Mouse (Mus musculus) kidney, adult 18-20 months (tissue): ENCODE data around the gene Dab2ip.

Source experiments
- DNase-seq: peaks from one replicate; pipeline ENCODE4 v3.0.0; 2021

Gene Dab2ip

DNA sequence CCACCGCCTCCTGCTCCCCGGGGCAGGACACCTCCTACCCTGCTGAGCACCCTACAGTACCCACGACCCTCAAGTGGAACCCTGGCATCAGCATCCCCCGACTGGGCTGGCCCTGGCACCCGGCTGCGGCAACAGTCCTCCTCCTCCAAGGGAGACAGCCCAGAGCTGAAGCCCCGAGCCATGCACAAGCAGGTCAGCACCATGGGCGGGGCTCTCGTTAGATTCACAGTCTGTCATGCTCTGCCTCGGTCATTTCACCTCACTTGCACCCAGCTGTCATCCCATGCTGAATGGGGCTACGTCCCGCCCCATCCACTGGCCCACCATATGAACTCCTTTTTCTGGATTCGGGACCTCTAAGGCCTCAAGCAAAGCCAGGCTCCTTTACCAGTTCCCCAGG lies 162.5 kb downstream of the Dab2ip start:
- no peak for DNase-seq

DNA sequence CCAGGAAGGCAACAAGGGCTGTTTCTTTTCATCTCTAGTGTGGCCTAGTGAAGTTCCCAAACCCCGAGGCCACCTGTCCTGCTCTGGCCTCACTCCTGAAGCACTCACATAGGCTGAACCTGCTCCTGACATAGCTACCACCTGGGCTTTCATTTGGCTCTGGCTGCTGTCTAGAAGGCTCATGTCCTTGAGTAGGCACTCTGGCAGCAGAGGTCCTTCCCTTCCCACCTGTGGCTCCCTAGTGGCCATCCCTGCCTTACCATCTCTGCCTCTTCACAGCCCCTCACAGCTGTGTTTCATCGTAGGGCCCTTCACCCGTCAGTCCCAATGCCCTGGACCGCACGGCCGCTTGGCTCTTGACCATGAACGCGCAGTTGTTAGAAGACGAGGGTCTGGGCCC lies 162.9 kb downstream of the Dab2ip start:
- DNase-seq, result no peak

DNA sequence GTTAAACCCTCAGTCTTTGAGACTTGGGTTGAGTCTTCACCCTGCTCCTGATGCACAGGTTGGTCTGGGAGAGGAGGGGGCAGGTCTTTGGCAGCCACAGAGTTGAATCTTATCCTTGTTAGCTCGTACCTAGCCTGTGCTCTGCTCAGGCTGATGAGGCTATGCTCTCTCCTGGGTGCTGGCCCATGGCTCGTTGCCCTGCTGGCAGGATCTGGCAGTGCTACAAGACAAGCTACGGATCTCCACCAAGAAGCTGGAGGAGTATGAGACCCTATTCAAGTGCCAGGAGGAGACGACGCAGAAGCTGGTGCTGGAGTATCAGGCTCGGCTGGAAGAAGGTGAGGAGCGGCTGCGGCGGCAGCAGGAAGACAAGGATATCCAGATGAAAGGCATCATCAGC lies 164.8 kb downstream of the Dab2ip start:
- DNase-seq, result no peak

DNA sequence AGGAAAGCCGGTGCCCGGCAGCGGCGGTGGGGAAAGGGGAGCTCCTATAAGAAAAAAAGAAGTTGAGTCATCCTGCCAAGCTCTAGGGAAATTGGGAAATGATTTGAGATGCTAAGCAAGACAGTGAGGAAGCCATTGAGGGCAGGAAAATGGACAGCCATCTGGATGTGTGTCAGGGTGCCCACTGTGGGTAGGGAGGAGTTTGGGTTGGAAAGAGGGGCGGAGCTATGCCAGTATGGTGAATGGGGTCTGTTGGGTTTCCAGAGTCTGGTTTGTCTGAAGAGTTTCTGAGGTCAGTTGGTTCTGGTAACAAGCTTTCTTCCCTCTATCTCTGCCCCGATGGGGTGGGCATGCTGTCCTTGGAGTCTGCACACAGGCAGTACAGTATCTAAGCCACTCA lies 165.2 kb downstream of the Dab2ip start:
- no peak for DNase-seq

DNA sequence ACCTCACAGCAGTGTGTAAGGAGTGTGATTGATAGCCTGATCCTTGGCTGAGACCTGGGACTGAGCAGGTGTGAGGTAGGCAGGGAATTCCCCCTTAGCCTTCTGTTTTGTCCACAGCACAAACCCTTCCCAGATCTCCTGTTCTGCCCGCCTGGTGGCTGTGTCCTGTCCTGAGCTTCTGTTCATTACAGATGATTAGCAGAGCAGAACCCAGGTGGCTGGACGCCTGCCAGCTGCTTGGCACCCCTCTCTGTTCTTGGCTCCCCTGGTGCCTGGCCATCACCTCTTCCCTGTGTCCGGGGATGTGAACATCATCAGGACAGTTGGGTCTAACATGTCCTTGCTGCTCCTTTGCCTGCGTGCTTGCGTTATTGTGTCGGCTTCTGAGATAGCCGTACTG lies 165.6 kb downstream of the Dab2ip start:
- DNase-seq, result peak; percentile 54

DNA sequence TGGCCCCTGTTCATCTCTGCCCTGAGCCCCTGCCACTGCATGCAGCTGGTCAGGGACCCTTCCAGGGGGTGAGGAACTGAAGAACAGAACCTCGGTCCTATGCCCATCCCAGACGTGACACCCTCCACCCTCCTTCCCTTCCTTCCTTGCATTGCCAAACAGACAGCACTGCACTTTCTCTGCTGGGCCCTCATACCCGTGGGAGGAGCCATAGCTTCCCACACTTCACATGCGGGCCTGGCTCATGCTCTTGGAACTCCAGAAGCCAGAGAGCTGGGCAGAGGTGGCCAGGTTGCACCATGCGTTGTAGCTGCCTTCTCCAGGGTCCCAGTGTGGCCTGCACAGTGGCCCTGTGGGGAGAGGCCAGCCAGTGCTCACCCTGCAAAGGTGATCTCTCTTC lies 170.6 kb downstream of the Dab2ip start:
- no peak for DNase-seq

DNA sequence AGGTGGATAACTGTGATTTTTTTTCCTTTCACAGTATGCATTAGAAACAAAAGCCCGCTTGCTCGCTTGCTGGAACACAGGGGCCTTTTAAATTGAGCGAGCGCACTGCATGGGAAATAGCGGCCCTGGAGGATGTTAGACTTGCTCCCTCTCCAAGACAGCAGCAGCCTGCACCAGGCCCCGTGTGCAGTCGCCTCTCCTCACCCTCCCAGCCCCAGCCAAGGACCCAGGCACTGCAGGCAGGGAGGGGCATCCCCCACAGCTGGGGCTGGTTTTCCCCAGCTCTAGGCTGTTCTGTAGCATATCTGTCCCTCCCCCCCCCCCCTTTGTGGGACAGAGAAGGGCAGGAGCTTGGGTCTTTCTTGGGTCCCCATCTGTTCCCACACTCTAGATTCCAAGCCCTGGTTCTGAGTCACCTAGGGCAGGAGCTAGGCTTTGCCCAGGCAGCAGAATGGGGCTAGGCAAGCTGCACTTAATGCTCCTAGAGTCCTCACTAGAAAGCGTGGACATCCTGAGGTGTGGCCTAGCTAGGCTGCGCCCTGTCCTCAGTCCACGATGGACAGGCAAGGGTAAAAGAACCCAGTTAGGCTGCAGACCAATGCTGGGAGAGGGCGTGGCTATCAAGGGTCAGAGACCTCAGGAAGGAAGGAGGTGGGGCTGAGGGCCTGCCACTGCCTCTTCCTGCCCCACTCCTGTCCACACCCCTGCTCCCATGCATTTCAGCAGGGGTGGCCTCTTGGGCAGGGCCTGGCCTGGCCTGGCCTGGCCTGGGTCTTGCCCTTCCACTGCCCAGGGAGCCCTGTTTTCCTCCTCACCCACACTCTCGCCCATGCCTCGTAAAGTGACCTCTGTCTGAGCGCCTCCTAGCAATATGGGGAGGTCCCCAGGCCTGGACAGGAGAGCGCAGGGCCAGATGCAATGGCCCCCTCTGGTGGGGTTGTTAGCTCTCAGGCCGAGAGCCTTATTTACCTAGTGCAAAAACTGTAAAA lies 171.3 kb downstream of the Dab2ip start:
- peak; percentile 66 for DNase-seq

DNA sequence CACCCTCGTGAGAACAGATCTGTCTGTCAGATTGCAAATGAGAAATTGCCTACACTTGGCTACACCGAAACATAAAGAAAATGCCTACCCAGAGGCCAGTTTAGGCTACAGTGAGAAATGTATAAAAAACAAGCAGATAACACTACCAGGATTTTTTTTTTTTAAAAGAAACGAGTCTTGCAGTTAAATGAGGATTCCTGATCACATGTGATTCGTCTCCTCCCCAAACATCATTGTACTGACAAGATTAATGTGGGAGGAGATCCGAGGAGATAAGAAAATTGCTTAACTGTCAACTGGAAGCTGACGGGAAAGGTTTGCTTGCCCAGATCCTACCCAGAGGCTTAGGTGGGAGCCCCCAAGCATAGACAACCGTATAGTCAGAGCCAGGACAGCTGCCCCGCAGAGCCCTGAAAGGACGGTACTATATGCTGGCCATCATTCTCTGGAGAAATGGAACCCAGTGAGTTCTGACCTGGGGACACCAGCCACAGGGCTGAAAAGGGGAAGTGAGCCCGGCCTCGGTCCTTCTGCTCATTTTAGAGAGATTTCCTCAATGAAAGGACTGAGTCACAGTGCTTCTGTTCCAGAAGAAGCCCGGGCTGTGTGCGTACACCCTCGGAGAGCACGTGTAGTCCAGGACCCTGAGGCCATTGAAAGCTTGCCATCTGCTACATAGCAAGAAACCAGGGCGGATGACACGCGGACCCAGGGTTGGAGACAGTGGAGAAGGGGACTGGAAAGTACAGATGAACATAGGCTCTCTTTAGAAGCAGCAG lies 173.8 kb downstream of the Dab2ip start:
- DNase-seq, result no peak

DNA sequence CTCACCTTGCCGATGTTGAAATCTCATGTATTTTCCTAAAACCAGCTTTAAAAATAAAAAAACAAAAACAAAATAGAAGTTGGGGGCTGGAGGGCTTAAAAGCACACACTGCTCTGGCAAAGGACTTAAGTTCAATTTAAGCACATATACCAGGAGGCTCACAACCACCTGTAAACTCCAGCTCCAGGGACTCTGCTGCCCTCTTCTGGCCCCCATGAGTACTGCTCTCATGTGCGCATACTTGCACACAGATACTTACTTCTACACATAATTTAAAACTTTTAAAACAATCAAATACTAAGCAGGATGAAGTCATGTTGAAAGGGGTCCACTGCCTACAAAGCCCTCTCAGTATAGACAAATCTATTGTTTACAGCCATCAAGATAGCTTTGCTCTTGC lies 176.9 kb downstream of the Dab2ip start:
- DNase-seq, result no peak

DNA sequence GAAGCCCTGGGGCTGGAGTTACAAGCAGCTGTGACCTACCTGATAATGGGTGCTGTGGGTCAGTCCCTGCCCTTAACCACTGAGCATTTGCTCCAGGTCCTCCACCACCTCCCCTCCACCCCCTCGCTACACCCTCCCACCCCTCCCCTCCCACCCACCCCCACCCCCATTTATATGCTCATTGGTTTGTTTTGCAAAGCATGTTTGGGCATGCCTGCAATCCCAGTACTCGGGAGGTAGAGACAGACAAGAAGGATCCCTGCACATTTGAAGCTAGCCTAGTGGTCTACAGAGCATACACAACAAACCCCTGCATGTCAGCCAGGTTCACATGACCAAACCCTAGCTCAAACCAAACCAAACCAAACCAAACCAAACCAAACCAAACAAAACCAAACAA lies 178.0 kb downstream of the Dab2ip start:
- no peak for DNase-seq

DNA sequence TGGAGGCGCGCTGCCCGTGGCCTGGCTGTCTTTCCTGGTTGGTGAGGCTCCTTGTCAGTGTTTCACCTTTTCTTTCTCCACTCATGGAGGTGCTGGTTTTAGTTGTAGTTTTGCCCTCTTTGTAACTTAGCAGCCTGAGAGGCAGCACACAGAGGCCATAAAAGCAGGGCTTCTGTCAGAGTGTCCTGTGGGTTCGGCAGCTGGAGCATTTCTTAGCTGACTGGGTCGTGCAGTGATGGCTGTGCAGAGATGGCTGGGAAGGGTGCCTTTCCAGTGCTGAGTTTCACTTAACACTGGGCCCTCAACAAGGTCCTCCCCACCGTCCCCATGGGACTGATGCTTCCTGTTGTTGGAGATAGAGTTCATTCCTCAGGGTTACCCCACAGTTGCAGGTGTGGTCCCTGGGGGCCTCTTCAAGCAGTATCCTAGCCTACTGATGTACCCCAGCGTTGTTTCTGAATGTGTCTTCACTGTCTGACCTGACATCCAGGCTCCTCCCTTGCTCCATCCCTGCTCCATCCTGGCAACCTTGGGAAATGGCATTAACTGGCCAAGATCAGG lies 179.5 kb downstream of the Dab2ip start:
- DNase-seq, result no peak

DNA sequence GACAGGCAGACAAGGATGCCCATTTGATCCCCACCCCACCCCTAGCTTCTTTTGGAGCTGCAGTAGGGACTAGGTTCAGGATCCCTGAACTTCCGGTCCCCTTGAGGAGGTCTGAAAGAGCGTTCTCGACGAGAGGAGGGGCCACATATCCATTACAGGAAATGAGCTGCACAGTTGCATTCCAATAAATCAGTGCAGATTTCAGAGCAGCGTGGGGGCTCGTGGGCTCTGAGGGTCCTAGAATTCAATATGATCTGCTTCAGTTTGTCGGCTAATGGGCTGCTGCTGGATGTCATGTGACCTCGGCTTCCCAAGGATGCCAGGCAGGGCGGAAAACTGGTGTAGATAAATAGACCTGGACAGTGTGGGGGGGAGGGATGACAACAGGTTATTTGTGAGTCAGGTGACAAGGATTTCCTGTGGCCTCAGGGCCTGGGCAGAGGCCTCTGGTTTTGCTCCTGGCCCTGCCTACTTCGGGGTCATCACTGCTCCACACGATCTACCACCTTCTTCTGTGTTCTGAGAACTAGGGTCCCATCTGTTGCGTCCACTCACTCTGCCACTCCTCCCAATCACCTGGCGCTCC lies 181.7 kb downstream of the Dab2ip start:
- DNase-seq, result no peak

DNA sequence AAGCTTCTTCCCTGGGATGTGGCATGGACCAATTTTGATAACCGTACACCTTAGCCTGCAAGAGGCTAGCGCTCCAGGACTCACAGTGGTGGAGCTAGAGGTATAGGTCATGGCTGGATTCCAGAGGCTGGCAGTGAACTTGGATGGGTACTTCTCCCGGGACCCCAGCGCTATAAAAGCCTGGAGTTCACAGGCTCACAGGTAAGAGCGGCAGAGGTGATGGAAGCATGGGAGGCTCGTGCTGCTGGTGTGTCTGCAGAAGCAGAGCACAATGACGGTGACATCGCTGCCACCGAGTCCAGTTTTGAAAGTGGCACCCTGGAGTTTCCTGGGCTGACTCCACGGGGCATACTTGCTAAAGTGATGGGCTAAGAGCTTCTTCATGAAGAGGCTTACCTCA lies 187.8 kb downstream of the Dab2ip start:
- DNase-seq, result no peak

DNA sequence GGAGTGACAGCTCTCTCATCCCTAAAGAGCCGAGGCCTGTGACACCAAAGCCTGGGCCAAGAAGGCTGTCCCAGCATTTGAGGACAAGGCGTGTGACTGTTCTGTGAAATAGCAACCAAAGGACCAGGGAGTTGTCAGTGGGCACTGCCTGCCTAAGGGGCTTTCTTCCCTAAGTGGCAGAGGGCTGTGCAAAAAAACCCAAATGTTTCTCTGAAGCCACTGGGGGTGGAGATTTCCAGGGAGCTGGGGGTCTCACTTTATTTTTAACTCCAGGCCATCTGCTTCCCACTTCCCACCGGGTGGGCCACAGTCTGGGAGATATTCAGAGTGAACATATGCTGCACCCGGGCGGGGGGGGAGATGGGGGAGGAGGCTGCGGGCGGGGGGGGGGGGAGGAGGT lies 188.6 kb downstream of the Dab2ip start:
- DNase-seq, result no peak

DNA sequence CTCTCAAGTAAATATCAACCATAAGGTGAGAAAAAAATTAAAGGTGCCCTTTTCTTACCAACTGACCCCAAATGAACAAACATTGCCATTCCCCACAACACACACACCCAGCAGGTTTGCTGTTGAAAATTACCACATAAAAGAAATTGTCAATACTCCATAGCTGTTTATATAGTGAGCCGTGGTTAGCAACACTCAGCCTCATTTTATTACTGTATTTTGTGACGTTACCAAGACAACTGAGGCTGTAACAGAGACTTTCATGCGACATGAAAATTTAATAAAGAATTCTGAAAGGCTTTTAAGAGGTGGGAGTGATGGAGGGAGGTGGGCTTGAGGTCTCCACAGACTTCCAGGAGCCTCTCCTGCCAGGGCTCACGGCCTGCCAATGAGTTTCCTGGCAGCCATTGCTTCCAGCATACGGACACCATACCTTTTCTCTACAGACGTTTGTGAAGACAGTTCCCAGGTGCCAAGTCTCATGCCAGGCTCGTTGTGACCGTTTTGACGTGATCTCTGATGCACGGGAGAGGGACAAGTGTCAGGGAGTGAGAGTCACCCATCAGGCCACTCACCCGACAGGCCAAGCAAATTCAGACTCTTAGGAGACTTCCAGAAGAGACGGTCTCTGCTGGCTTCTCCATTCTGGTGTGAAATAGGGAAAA lies 189.4 kb downstream of the Dab2ip start:
- no peak for DNase-seq

DNA sequence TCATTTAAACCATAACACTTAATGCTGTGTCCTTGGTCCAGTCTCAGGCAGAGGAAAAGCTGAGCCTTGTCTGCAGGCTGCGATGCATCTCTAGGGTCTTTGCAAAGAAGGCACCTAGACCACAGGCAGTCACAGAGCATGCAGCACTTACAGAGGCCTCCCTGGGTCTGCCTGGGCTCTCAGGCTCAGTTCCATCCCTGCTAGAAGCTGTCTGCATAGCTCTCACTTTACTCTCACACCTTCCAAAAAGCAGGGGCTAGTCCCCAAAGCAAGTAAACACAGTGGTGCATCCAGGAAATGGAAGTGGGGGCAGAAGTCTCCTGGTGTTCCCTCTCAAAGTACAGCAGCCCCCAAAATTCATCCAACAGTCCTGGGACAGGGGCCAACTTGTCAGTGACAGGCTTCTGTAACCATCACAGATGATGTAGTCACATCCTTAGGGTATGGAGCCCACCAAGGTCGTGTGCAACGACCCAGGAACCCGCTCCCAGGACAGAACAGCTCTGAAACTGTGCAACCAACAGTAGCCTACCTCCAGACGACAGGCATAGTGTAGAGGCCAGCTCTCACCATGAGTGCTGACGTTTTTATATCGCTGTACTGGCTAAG lies 192.6 kb downstream of the Dab2ip start:
- DNase-seq, result no peak

DNA sequence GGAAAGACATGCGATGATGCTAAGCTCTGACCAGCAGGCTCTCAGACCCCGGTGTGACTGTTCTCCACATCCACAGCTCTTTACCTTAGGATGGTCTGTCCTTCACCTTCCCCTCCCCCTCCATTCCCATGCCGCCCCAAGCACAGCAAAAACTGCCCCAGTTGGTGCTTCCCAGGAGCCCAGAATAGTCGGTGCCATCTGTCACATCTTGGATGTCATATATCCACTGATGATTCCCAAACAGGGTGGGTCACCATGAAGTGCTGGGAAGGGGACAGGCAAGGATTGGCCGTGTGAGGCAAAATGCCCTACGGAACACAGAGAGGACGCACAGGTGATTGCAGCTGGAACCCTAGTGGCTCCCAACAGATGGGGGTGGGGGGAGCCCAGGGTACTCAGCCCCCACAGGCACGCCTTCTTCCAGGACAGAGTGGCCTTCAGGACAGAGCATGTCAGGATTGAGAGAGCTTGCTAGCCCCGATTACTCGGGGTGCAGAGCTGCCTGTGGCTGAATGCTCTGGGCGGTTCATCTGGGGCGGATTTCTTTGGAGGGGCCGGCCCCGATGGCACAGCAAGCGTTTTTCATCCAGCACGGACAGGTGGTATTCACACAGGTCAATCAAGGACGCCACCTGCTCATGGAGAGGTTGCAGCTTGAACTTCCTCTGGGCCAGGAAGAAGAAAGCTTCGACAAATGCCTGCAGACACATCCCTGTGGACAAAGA lies 193.9 kb downstream of the Dab2ip start:
- DNase-seq, result no peak

DNA sequence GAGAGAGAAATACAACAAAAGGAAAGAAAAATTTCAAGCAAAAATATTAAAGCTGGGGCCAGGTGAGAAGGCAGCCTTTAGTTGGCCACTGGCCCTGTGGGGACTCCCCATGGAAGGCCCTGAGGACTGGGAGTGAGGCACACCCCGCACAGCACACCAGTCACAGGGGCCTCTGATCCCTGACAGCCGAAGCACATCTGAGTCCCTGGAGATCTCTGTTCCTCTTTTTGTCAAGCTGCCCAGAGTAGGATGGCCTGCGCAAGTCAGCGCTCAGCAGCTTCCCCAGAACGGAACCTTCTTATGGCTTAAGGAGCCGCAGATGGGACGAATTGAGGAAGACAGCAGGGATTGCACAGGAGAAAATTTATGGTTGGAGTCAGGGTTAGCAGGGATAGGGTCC lies 198.4 kb downstream of the Dab2ip start:
- DNase-seq, result no peak

DNA sequence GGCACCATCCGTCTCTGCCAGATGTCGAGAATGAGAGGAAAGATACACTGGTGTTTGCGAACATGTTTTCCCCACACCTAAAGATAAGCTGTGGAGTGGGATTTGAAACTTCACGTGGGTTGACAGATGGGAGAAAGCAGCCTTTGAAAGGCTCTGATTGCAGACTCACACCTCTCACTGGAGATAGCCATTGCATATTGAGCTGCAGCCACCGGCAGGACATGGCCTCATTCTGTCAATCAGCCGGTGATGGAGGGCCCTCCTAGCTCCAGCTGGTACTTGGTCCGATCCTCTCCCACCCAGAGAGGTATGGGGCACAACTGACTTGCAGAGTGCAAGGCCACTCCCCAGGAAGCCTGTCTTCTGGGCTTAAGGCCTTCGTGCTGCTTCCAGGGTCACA lies 202.3 kb downstream of the Dab2ip start:
- DNase-seq, result no peak

DNA sequence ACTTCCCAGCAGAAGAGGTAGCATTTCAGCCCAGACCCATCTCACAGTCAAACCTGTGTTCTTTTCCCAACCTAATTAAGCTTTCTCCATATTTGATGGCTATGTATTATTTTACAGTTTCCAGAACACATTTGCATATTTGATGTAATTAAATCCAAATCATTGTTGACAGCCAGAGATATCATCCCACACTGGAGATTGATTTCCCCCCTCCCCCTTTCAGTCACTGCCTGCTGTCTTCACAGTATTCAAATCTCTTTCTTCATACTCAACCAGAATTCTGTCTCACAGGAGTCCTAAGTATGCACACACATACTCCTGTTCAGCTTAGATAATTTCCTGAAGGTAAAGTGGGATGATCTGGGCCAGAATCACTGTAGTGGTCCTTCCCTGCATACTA lies 202.8 kb downstream of the Dab2ip start:
- DNase-seq, result no peak

DNA sequence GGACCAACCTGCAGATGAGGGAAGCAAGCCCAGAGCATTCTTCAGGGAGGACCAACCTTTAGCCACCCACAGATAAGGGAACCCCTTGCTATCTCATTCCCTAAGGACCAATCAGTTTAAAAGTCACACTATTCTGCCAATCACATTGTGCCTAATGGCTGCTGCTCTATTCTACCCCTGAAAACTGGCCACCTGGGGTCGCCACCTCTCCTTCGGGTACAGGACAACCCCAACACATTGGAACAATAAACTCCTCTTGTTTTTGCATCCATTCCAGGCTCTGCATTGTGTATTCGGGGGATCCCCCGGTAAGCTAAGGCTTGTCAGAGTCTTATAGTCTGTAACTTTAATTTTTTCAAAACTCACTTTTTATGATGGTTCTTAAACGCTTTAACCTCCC lies 203.4 kb downstream of the Dab2ip start:
- DNase-seq, result no peak

DNA sequence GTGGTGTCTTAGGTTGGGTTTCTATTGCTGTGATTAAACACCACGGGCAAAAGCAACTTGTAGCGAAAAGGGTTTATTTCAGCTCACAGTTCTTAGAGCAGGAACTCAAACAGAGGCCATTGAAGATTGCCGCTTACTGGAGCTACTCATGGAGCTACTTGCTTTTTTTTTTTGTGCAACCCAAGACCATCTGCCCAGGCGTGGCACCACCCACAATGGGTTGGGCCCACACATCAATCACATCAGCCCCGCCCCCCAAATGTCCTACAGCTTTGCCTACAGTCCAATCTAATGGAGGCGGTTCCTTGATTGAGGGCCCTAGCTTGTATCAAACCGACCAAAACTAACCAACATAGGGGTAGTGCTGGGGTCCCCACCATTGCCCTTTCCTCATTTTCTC lies 205.8 kb downstream of the Dab2ip start:
- no peak for DNase-seq
